Mouse (Mus musculus) layer of hippocampus, adult 8-10 months (tissue): ENCODE results near the gene As3mt. TPM values are rescaled to one million over a fixed set of nuclear protein-coding genes. Genes with fewer than 3 reads are reported as not detected.
"Not testable (repeated sequence)": the region's sequence is repeated elsewhere in the genome, so short reads cannot be mapped to it uniquely, and the experiment has no call there.

Source experiments
- DNase-seq, 2 experiments: peaks; one replicate each; pipeline ENCODE4 v3.0.0; 2022; ENCODE audit warnings: low spot score in 2 of 2
- total RNA-seq, 4 experiments: library from RNA; stranded (reverse); gene quantifications; 2 replicates each; pipeline ENCODE4 v1.2.4; 2022

Gene As3mt
- total RNA-seq, 4 experiments from 2014 or later: 25.3 to 33.0 (median 29.8) TPM

GRCm38 (mm10) chr19:46744681-46745080, 37.4 kb downstream of the As3mt start:
- DNase-seq: no peak

- no peak for DNase-seq
Observed at GRCm38 (mm10) chr19:46747799-46748198, 40.5 kb downstream of the As3mt start.

GRCm38 (mm10) chr19:46752235-46752634, 45.0 kb downstream of the As3mt start:
- DNase-seq: no peak

GRCm38 (mm10) chr19:46755066-46755465, 47.8 kb downstream of the As3mt start:
- DNase-seq: no peak

- DNase-seq: no peak
Observed at GRCm38 (mm10) chr19:46756221-46756620, 49.0 kb downstream of the As3mt start.

GRCm38 (mm10) chr19:46759096-46759495, 51.8 kb downstream of the As3mt start:
- no peak for DNase-seq

- DNase-seq: not testable (repeated sequence)
Observed at GRCm38 (mm10) chr19:46759909-46760308, 52.7 kb downstream of the As3mt start.

GRCm38 (mm10) chr19:46760375-46761160, 53.3 kb downstream of the As3mt start:
- DNase-seq: peak; percentile 82 to 90

- DNase-seq: peak; percentile 100
Observed at GRCm38 (mm10) chr19:46761247-46761946, 54.1 kb downstream of the As3mt start, which contains the start of gene Cnnm2. Cnnm2 (plus strand) TSS chr19:46761596.

GRCm38 (mm10) chr19:46761971-46762290, 54.7 kb downstream of the As3mt start:
- peak in 1 of 2 experiments; percentile 51 for DNase-seq

GRCm38 (mm10) chr19:46762291-46762991, 55.2 kb downstream of the As3mt start:
- DNase-seq: peak; percentile 50 to 51

- no peak for DNase-seq
Observed at GRCm38 (mm10) chr19:46762992-46763342, 55.7 kb downstream of the As3mt start.

- DNase-seq: no peak
Observed at GRCm38 (mm10) chr19:46763356-46763755, 56.1 kb downstream of the As3mt start.

GRCm38 (mm10) chr19:46763932-46764762, 56.9 kb downstream of the As3mt start:
- no peak for DNase-seq

GRCm38 (mm10) chr19:46764763-46765117, 57.5 kb downstream of the As3mt start:
- DNase-seq: no peak

- peak in 1 of 2 experiments; percentile 21 for DNase-seq
Observed at GRCm38 (mm10) chr19:46766125-46766524, 58.9 kb downstream of the As3mt start.

GRCm38 (mm10) chr19:46769759-46770158, 62.5 kb downstream of the As3mt start:
- DNase-seq: no peak

GRCm38 (mm10) chr19:46771801-46772200, 64.5 kb downstream of the As3mt start:
- no peak for DNase-seq

GRCm38 (mm10) chr19:46776391-46776790, 69.1 kb downstream of the As3mt start:
- no peak for DNase-seq

- DNase-seq: no peak
Observed at GRCm38 (mm10) chr19:46776850-46777249, 69.6 kb downstream of the As3mt start.

- no peak for DNase-seq
Observed at GRCm38 (mm10) chr19:46777928-46778680, 70.8 kb downstream of the As3mt start.
